Mouse (Mus musculus) natural killer cell, adult 2 months (primary cell): ENCODE data around the gene Stoml3.

Source experiments
- DNase-seq, 2 experiments: peaks; one replicate each; pipeline ENCODE4 v3.0.0; 2022; ENCODE audit warnings: low spot score in 2 of 2

Gene Stoml3

GRCm38 (mm10) chr3:53488353-53488752 lies at the start of gene Stoml3:
Stoml3 (plus strand) TSS chr3:53488653.
- DNase-seq, result no peak

- no peak for DNase-seq
Measured at GRCm38 (mm10) chr3:53445540-53445939, 42.9 kb upstream of the Stoml3 start.

GRCm38 (mm10) chr3:53446801-53447200 lies 41.7 kb upstream of the Stoml3 start:
- no peak for DNase-seq

GRCm38 (mm10) chr3:53448208-53448607 lies 40.2 kb upstream of the Stoml3 start:
- DNase-seq, result peak in 1 of 2 experiments; percentile 33

- no peak for DNase-seq
Measured at GRCm38 (mm10) chr3:53450666-53451065, 37.8 kb upstream of the Stoml3 start.

- DNase-seq, result no peak
Measured at GRCm38 (mm10) chr3:53452351-53452750, 36.1 kb upstream of the Stoml3 start.

- no peak for DNase-seq
Measured at GRCm38 (mm10) chr3:53453346-53453745, 35.1 kb upstream of the Stoml3 start.

- no peak for DNase-seq
Measured at GRCm38 (mm10) chr3:53454005-53454404, 34.4 kb upstream of the Stoml3 start.

GRCm38 (mm10) chr3:53454561-53454960 lies 33.9 kb upstream of the Stoml3 start:
- no peak for DNase-seq

GRCm38 (mm10) chr3:53454984-53455383 lies 33.5 kb upstream of the Stoml3 start:
- no peak for DNase-seq

GRCm38 (mm10) chr3:53457750-53458149 lies 30.7 kb upstream of the Stoml3 start:
- DNase-seq, result no peak

GRCm38 (mm10) chr3:53460106-53460505 lies 28.3 kb upstream of the Stoml3 start:
- no peak for DNase-seq

- DNase-seq, result peak in 1 of 2 experiments; percentile 43
Measured at GRCm38 (mm10) chr3:53462701-53463045, 25.8 kb upstream of the Stoml3 start.

- DNase-seq, result peak; percentile 92 to 94
Measured at GRCm38 (mm10) chr3:53463046-53463764, 25.2 kb upstream of the Stoml3 start, which contains the start of the genes Nhlrc3 and Proser1. Nhlrc3 (minus strand) TSS chr3:53463332. Proser1 (plus strand) TSS chr3:53463666.

GRCm38 (mm10) chr3:53463765-53464114 lies 24.7 kb upstream of the Stoml3 start:
- DNase-seq, result no peak

GRCm38 (mm10) chr3:53464146-53464698 lies 24.2 kb upstream of the Stoml3 start:
- DNase-seq, result no peak

- DNase-seq, result no peak
Measured at GRCm38 (mm10) chr3:53465330-53465729, 23.1 kb upstream of the Stoml3 start.

GRCm38 (mm10) chr3:53466481-53466880 lies 22.0 kb upstream of the Stoml3 start:
- DNase-seq, result no peak

- no peak for DNase-seq
Measured at GRCm38 (mm10) chr3:53467356-53467755, 21.1 kb upstream of the Stoml3 start.

- DNase-seq, result no peak
Measured at GRCm38 (mm10) chr3:53469650-53470049, 18.8 kb upstream of the Stoml3 start.

GRCm38 (mm10) chr3:53472061-53472460 lies 16.4 kb upstream of the Stoml3 start:
- DNase-seq, result no peak

GRCm38 (mm10) chr3:53474179-53474578 lies 14.3 kb upstream of the Stoml3 start:
- no peak for DNase-seq

- no peak for DNase-seq
Measured at GRCm38 (mm10) chr3:53475889-53476288, 12.6 kb upstream of the Stoml3 start.

- no peak for DNase-seq
Measured at GRCm38 (mm10) chr3:53477468-53477867, 11.0 kb upstream of the Stoml3 start.
